Mouse (Mus musculus) stomach, postnatal 0 days (tissue): ENCODE results near the gene Uimc1. TPM values are rescaled to one million over a fixed set of nuclear protein-coding genes. Genes with fewer than 3 reads are reported as not detected.

Experiments used
- ATAC-seq: fragments of 200-750 bp; cut with Nextera tagmentation; 2 replicates; pipeline ENCODE4 v1.8.0; 2017; ENCODE audit not compliant: low FRiP score, low TSS enrichment
- DNase-seq: peaks from one replicate; pipeline ENCODE4 v3.0.0-alpha.2; 2016; ENCODE audit warnings: low spot score
- H3K27ac ChIP-seq: fragments of 300-500 bp; sonication (generic); replicated peaks from 2 replicates; pipeline ENCODE4 v1.5.1; 2014; ENCODE audit warnings: mild to moderate bottlenecking, control low read depth
- H3K27me3 ChIP-seq: fragments of 300-500 bp; sonication (generic); 2 replicates; pipeline ENCODE4 v1.6.1; 2014; ENCODE audit warnings: low read length; ENCODE audit not compliant: control insufficient read depth, insufficient read depth
- H3K36me3 ChIP-seq: fragments of 300-500 bp; sonication (generic); 2 replicates; pipeline ENCODE4 v1.6.1; 2014; ENCODE audit warnings: low read length, mixed read lengths; ENCODE audit not compliant: control insufficient read depth, insufficient read depth
- H3K4me1 ChIP-seq: fragments of 300-500 bp; sonication (generic); replicated peaks from 2 replicates; pipeline ENCODE4 v1.6.1; 2014; ENCODE audit warnings: antibody characterized with exemption; ENCODE audit not compliant: control insufficient read depth, insufficient read depth
- H3K4me2 ChIP-seq: fragments of 300-500 bp; sonication (generic); replicated peaks from 2 replicates; pipeline ENCODE4 v1.6.1; 2014; ENCODE audit warnings: low read depth, mild to moderate bottlenecking, control low read depth, moderate library complexity
- H3K4me3 ChIP-seq: fragments of 300-500 bp; sonication (generic); 2 replicates; pipeline ENCODE4 v1.5.1; 2014; ENCODE audit warnings: low read depth, low read length, control low read depth
- H3K9ac ChIP-seq: fragments of 300-500 bp; sonication (generic); 2 replicates; pipeline ENCODE4 v1.6.1; 2014; ENCODE audit warnings: mild to moderate bottlenecking, low read length, control low read depth, mixed read lengths
- H3K9me3 ChIP-seq: fragments of 300-500 bp; sonication (generic); 2 replicates; pipeline ENCODE4 v1.6.1; 2016; ENCODE audit warnings: low read length; ENCODE audit not compliant: control insufficient read depth
- CTCF ChIP-seq: IDR thresholded peaks from 2 replicates; pipeline ENCODE4 v1.5.1; 2016; ENCODE audit warnings: antibody characterized with exemption, low read depth, mild to moderate bottlenecking, moderate library complexity
- EP300 ChIP-seq: optimal IDR thresholded peaks from 2 replicates; pipeline ENCODE3; 2016; ENCODE audit warnings: antibody characterized with exemption
- WGBS: fragments of 180-500 bp; shearing (Covaris S2); extraction: QIAGEN DNeasy Blood & Tissue Kit; methylation state at CpG from one replicate; pipeline ENCODE4 v1.1.7; 2014; 5-methylcytosine and 5-hydroxymethylcytosine counted together
- polyA plus RNA-seq: library from polyadenylated mRNA; unstranded; fragments of >200 nt; fragmentation: Nextera tagmentation; extraction: Ambion mirVana; gene quantifications from 2 replicates; pipeline ENCODE4 v1.2.1, GENCODE M21; 2015

Gene Uimc1
- polyA plus RNA-seq, 1 experiment from 2014 or later: 16.7 TPM

GRCm38 (mm10) chr13:54983614-54984013, 116.5 kb downstream of the Uimc1 start:
- WGBS: 57% methylated on average over 2 of the region's 2 CpGs
- DNase-seq (no peak), ATAC-seq (no peak)

GRCm38 (mm10) chr13:54983001-54983400, 117.1 kb downstream of the Uimc1 start:
- Histone ChIP-seq H3K4me3 (no peak overlapping the region), H3K36me3 (no peaks in the 10 kb centered on the region), H3K4me2 (no peak overlapping the region), H3K9ac (no peak overlapping the region), H3K4me1 (no peaks in the 10 kb centered on the region), H3K9me3 (no peaks in the 10 kb centered on the region), H3K27me3 (no peaks in the 10 kb centered on the region), H3K27ac (no peak overlapping the region)
- no peak for ATAC-seq
- 61% methylated on average over 8 of the region's 8 CpGs for WGBS
- TF ChIP-seq CTCF: no peak
- TF ChIP-seq EP300: no peak
- DNase-seq: no peak

More at GRCm38 (mm10) chr13:54983614-54984013, 116.5 kb downstream of the Uimc1 start:
- H3K36me3 ChIP-seq: no peaks in the 10 kb centered on the region
- peak; percentile 46 for TF ChIP-seq CTCF
- no peak for TF ChIP-seq EP300
- H3K9me3 ChIP-seq: no peaks in the 10 kb centered on the region
- no peak overlapping the region for H3K9ac ChIP-seq
- no peak overlapping the region for H3K27ac ChIP-seq
- no peaks in the 10 kb centered on the region for H3K27me3 ChIP-seq
- no peaks in the 10 kb centered on the region for H3K4me1 ChIP-seq
- H3K4me2 ChIP-seq: no peak overlapping the region
- H3K4me3 ChIP-seq: no peak overlapping the region

DNA sequence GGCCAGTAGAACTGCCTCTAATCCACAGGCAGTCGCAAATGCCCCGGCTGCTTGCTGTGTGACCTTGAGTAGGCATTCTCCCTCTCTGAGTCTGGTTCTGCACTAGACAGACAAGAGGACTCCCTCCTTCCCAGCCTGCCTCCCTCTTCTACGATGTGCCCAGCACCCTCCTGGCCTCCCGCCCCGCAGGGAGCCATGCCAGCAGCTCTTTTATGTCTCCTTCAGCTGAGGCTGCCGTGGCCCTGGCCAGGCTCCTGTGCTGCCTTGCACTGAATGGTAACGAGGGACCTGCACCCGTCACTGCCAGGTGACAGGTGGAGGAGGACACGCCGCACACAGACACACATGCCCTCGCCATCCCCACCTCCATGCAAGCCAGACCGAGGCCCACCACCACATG, 119.1 kb downstream of the Uimc1 start:
- no peak overlapping the region for H3K4me2 ChIP-seq
- no peaks in the 10 kb centered on the region for H3K9me3 ChIP-seq
- H3K4me3 ChIP-seq: no peak overlapping the region
- H3K4me1 ChIP-seq: no peaks in the 10 kb centered on the region
- H3K27me3 ChIP-seq: no peaks in the 10 kb centered on the region
- 71% methylated on average over 12 of the region's 12 CpGs for WGBS
- DNase-seq (no peak), ATAC-seq (no peak)
- H3K27ac ChIP-seq: no peak overlapping the region
- TF ChIP-seq CTCF: no peak
- TF ChIP-seq EP300: no peak
- H3K36me3 ChIP-seq: no peaks in the 10 kb centered on the region
- no peak overlapping the region for H3K9ac ChIP-seq

DNA sequence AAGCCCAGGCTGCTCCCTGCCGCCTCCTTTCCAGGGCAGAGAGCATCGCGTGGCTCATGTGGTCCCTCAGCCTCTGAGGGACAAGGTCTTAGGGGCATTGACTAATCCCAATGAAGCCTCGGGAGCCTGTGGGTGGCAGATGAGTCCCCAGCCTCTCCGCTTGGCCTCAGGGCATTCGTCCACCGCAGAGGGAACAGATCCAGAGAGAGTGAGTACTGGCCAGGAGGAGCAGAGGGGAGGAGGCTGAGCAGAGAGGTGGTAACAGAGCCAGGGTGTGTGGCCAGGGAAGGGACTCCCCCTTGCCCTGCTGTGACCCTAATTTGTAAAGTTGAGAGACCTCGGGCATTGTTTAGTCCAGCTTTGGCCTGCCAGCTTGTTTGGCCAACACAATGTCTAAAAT, 121.3 kb downstream of the Uimc1 start:
- no peak for TF ChIP-seq EP300
- TF ChIP-seq CTCF: no peak
- DNase-seq (no peak), ATAC-seq (no peak)
- Histone ChIP-seq H3K4me2 (no peak overlapping the region), H3K36me3 (no peaks in the 10 kb centered on the region), H3K27me3 (no peaks in the 10 kb centered on the region), H3K4me3 (no peak overlapping the region), H3K27ac (no peak overlapping the region), H3K9ac (no peak overlapping the region), H3K4me1 (no peaks in the 10 kb centered on the region), H3K9me3 (no peaks in the 10 kb centered on the region)
- 51% methylated on average over 8 of the region's 8 CpGs for WGBS

Other genes with a start within 250 kb of the Uimc1 start
- gene Unc5a, start 150.9 kb downstream of the Uimc1 start, polyA plus RNA-seq: 0.89 and 1.4 TPM in 2 replicates
- gene Hk3, start 78.9 kb downstream of the Uimc1 start, polyA plus RNA-seq: 0.69 TPM in 2 replicates
- 5.0 and 6.4 TPM in 2 replicates for gene Zfp346, start 5.0 kb upstream of the Uimc1 start, polyA plus RNA-seq
- gene Gm17617, start 33.2 kb upstream of the Uimc1 start, polyA plus RNA-seq: not detected in 2 replicates
- 1.4 and 1.6 TPM in 2 replicates for gene Fgfr4, start 52.3 kb upstream of the Uimc1 start, polyA plus RNA-seq
- gene Nsd1, start 109.5 kb upstream of the Uimc1 start, polyA plus RNA-seq: 33.7 and 35.0 TPM in 2 replicates
- 350 and 354 TPM in 2 replicates for gene Prelid1, start 220.2 kb upstream of the Uimc1 start, polyA plus RNA-seq
- 79.7 and 85.3 TPM in 2 replicates for gene Rab24, start 221.6 kb upstream of the Uimc1 start, polyA plus RNA-seq
- 9.7 and 12.4 TPM in 2 replicates for gene Mxd3, start 229.5 kb upstream of the Uimc1 start, polyA plus RNA-seq